Mouse (Mus musculus) cerebellum, adult 2 months (tissue): ENCODE results near the gene Fbxl18.

Experiments used
- CTCF ChIP-seq: fragments of 200-500 bp; IDR thresholded peaks from 2 replicates; pipeline ENCODE4 v1.5.1; 2011; ENCODE audit warnings: low read depth, mild to moderate bottlenecking, control low read depth, low read length, moderate library complexity, borderline replicate concordance; ENCODE audit not compliant: insufficient read depth
- POLR2A ChIP-seq: fragments of 200-500 bp; IDR thresholded peaks from 2 replicates; pipeline ENCODE4 v1.6.1; 2011; ENCODE audit warnings: low read length, control low read depth, borderline replicate concordance; ENCODE audit not compliant: insufficient read depth

DNA sequence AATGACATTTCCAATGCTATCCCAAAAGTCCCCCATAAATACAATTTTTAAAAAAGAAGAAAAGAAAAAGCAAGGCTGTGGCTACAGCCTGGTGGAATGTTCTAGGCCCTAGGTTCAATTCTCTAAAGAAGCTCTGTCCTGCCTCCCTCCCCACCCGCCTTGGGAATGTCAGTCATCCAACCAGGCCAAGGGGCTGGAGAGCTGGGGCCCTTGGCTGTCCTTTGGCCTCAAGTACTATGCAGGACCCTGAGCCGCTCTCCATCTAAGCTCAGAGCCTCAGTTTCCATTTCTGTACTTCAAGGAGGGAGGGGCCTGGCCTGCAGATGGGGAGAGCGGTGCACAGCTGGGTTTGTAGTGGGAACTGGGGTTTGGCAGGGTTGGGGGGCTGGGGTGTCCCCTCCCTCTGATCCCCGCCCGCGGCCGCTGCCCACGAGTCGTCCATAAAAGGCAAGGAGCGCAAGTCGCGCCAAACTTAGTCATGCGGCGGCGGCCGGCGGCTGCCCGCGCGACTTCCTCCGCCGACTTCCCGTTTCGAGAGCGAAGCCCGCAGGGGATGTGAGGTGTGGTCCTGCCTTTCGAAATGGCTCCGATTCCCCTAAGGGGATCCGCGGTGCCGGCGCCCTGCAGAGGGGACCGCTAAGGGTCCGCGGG is 33.7 kb upstream of the Fbxl18 start:
- no peak for TF ChIP-seq CTCF
- TF ChIP-seq POLR2A = no peak
